Mouse (Mus musculus) heart, embryonic 14.5 days (tissue): ENCODE data around the gene Cyp2d40. TPM values are rescaled to one million over a fixed set of nuclear protein-coding genes. Genes with fewer than 3 reads are reported as not detected.
"Not testable (repeated sequence)": the region's sequence is repeated elsewhere in the genome, so short reads cannot be mapped to it uniquely, and the experiment has no call there.

Source experiments
- ATAC-seq: fragments of 200-750 bp; cut with Nextera tagmentation; 2 replicates; pipeline ENCODE4 v1.8.0; 2017; ENCODE audit warnings: low read depth, moderate TSS enrichment; ENCODE audit not compliant: insufficient number of reproducible peaks, insufficient read depth, low FRiP score
- H3K27ac ChIP-seq, 2 experiments: fragments of 200-500 bp in 1 of 2; fragments of 300-500 bp in 1 of 2; sonication (generic) in 1 of 2; replicated peaks in 1 of 2; 2 replicates each; pipeline ENCODE4 v1.5.1; 2012 to 2014; ENCODE audit warnings: low read depth in 2 of 2, low read length in 2 of 2, control low read depth in 1 of 2, mild to moderate bottlenecking in 1 of 2, mixed read lengths in 1 of 2; ENCODE audit not compliant: control insufficient read depth in 1 of 2, insufficient read depth in 1 of 2
- H3K27me3 ChIP-seq: fragments of 300-500 bp; sonication (generic); 2 replicates; pipeline ENCODE4 v1.6.1; 2014; ENCODE audit warnings: mild to moderate bottlenecking, low read length, control low read depth; ENCODE audit not compliant: control insufficient read depth, insufficient read depth
- H3K36me3 ChIP-seq: fragments of 300-500 bp; sonication (generic); 2 replicates; pipeline ENCODE4 v1.6.1; 2014; ENCODE audit warnings: mild to moderate bottlenecking, control low read depth, low read length, mixed read lengths; ENCODE audit not compliant: control insufficient read depth, insufficient read depth
- H3K4me1 ChIP-seq, 2 experiments: fragments of 200-500 bp in 1 of 2; fragments of 300-500 bp in 1 of 2; sonication (generic) in 1 of 2; 2 replicates each; pipeline ENCODE4 v1.6.1; 2012 to 2014; ENCODE audit warnings: low read length in 2 of 2, control low read depth in 1 of 2, mixed read lengths in 1 of 2; ENCODE audit not compliant: control insufficient read depth in 2 of 2, insufficient read depth in 2 of 2
- H3K4me2 ChIP-seq: fragments of 300-500 bp; sonication (generic); 2 replicates; pipeline ENCODE4 v1.6.1; 2014; ENCODE audit warnings: mild to moderate bottlenecking, low read length
- H3K4me3 ChIP-seq, 2 experiments: fragments of 200-500 bp in 1 of 2; fragments of 300-500 bp in 1 of 2; sonication (generic) in 1 of 2; 2 replicates each; pipeline ENCODE4 v1.5.1; 2012 to 2014; ENCODE audit warnings: low read length in 2 of 2, mild to moderate bottlenecking in 2 of 2, control low read depth in 1 of 2, low read depth in 1 of 2, moderate library complexity in 1 of 2; ENCODE audit not compliant: control insufficient read depth in 1 of 2, insufficient read depth in 1 of 2
- H3K9ac ChIP-seq: fragments of 300-500 bp; sonication (generic); 2 replicates; pipeline ENCODE4 v1.6.1; 2014; ENCODE audit warnings: mild to moderate bottlenecking, low read length
- H3K9me3 ChIP-seq: fragments of 300-500 bp; sonication (generic); 2 replicates; pipeline ENCODE4 v1.6.1; 2016; ENCODE audit warnings: low read length, control low read depth; ENCODE audit not compliant: control insufficient read depth
- WGBS: fragments of 180-500 bp; shearing (Covaris S2); extraction: QIAGEN DNeasy Blood & Tissue Kit; methylation state at CpG from one replicate; pipeline ENCODE4 v1.1.7; 2014; 5-methylcytosine and 5-hydroxymethylcytosine counted together
- polyA plus RNA-seq: library from polyadenylated mRNA; unstranded; fragments of >200 nt; fragmentation: Nextera tagmentation; extraction: Ambion mirVana; gene quantifications from 2 replicates; pipeline ENCODE4 v1.2.1, GENCODE M21; 2014

Gene Cyp2d40
- polyA plus RNA-seq, 1 experiment from 2014 or later, result not detected

- H3K27me3 ChIP-seq, result no peaks in the 10 kb centered on the region
- no peak overlapping the region for H3K4me3 ChIP-seq
- no peak overlapping the region for H3K9ac ChIP-seq
- no peak for ATAC-seq
- no peaks in the 10 kb centered on the region for H3K4me1 ChIP-seq
- 84% methylated on average over 6 of the region's 6 CpGs for WGBS
- no peaks in the 10 kb centered on the region for H3K9me3 ChIP-seq
- H3K36me3 ChIP-seq, result no peaks in the 10 kb centered on the region
- H3K4me2 ChIP-seq, result no peak overlapping the region
- H3K27ac ChIP-seq, result no peak overlapping the region
Observed at GRCm38 (mm10) chr15:82793868-82794267, 29.9 kb upstream of the Cyp2d40 start.

GRCm38 (mm10) chr15:82793454-82793853 is 29.5 kb upstream of the Cyp2d40 start:
- 70% methylated on average over 1 of the region's 1 CpGs for WGBS
- no peak overlapping the region for H3K4me3 ChIP-seq
- H3K27me3 ChIP-seq, result no peaks in the 10 kb centered on the region
- no peak for ATAC-seq
- no peak overlapping the region for H3K27ac ChIP-seq
- no peak overlapping the region for H3K4me2 ChIP-seq
- no peak overlapping the region for H3K9ac ChIP-seq
- H3K4me1 ChIP-seq, result no peaks in the 10 kb centered on the region
- H3K9me3 ChIP-seq, result no peaks in the 10 kb centered on the region
- H3K36me3 ChIP-seq, result no peaks in the 10 kb centered on the region

GRCm38 (mm10) chr15:82792566-82792965 is 28.6 kb upstream of the Cyp2d40 start:
- H3K4me1 ChIP-seq, result no peaks in the 10 kb centered on the region
- no peaks in the 10 kb centered on the region for H3K27me3 ChIP-seq
- no peak overlapping the region for H3K4me3 ChIP-seq
- H3K9me3 ChIP-seq, result no peaks in the 10 kb centered on the region
- no peak overlapping the region for H3K9ac ChIP-seq
- H3K36me3 ChIP-seq, result no peaks in the 10 kb centered on the region
- no peak overlapping the region for H3K4me2 ChIP-seq
- ATAC-seq, result no peak
- WGBS, result 89% methylated on average over 11 of the region's 11 CpGs
- no peak overlapping the region for H3K27ac ChIP-seq

GRCm38 (mm10) chr15:82784581-82784980 is 20.6 kb upstream of the Cyp2d40 start:
- 69% methylated on average over 1 of the region's 1 CpGs for WGBS
- Histone ChIP-seq H3K9me3 (no peaks in the 10 kb centered on the region), H3K27ac (no peak overlapping the region), H3K27me3 (no peaks in the 10 kb centered on the region), H3K36me3 (no peaks in the 10 kb centered on the region), H3K4me3 (no peak overlapping the region), H3K4me1 (no peaks in the 10 kb centered on the region), H3K9ac (no peak overlapping the region), H3K4me2 (no peak overlapping the region)
- no peak for ATAC-seq

GRCm38 (mm10) chr15:82783800-82784199 is 19.8 kb upstream of the Cyp2d40 start:
- no peak for ATAC-seq

GRCm38 (mm10) chr15:82777856-82778255 is 13.9 kb upstream of the Cyp2d40 start:
- ATAC-seq, H3K4me2 ChIP-seq, H3K4me1 ChIP-seq, H3K4me3 ChIP-seq, H3K36me3 ChIP-seq, H3K9ac ChIP-seq, H3K27me3 ChIP-seq, H3K9me3 ChIP-seq, H3K27ac ChIP-seq: not testable (repeated sequence)
- WGBS, result 74% methylated on average over 5 of the region's 5 CpGs

More at GRCm38 (mm10) chr15:82783800-82784199, 19.8 kb upstream of the Cyp2d40 start:
- WGBS, result 75% methylated on average over 1 of the region's 1 CpGs
- Histone ChIP-seq H3K4me1 (no peaks in the 10 kb centered on the region), H3K9me3 (no peaks in the 10 kb centered on the region), H3K4me3 (no peak overlapping the region), H3K27ac (no peak overlapping the region), H3K27me3 (no peaks in the 10 kb centered on the region), H3K4me2 (no peak overlapping the region), H3K9ac (no peak overlapping the region), H3K36me3 (no peaks in the 10 kb centered on the region)

- Histone ChIP-seq H3K4me3 (no peak overlapping the region), H3K27me3 (no peaks in the 10 kb centered on the region), H3K27ac (no peak overlapping the region), H3K4me1 (no peaks in the 10 kb centered on the region), H3K9me3 (no peaks in the 10 kb centered on the region), H3K9ac (no peak overlapping the region), H3K4me2 (no peak overlapping the region), H3K36me3 (no peaks in the 10 kb centered on the region)
- 66% methylated on average over 2 of the region's 2 CpGs for WGBS
- ATAC-seq, result no peak
Observed at GRCm38 (mm10) chr15:82765943-82766342, 2.0 kb upstream of the Cyp2d40 start.

- H3K4me3 ChIP-seq, result no peak overlapping the region
- H3K36me3 ChIP-seq, result no peaks in the 10 kb centered on the region
- no peaks in the 10 kb centered on the region for H3K4me1 ChIP-seq
- H3K27me3 ChIP-seq, result no peaks in the 10 kb centered on the region
- WGBS, result 70% methylated on average over 6 of the region's 6 CpGs
- no peak overlapping the region for H3K9ac ChIP-seq
- no peaks in the 10 kb centered on the region for H3K9me3 ChIP-seq
- ATAC-seq, result no peak
- H3K27ac ChIP-seq, result no peak overlapping the region
- H3K4me2 ChIP-seq, result no peak overlapping the region
Observed at GRCm38 (mm10) chr15:82764881-82765280, 898 bp upstream of the Cyp2d40 start.
